Mouse (Mus musculus): ENCODE results near the gene Gm36210.

DNA sequence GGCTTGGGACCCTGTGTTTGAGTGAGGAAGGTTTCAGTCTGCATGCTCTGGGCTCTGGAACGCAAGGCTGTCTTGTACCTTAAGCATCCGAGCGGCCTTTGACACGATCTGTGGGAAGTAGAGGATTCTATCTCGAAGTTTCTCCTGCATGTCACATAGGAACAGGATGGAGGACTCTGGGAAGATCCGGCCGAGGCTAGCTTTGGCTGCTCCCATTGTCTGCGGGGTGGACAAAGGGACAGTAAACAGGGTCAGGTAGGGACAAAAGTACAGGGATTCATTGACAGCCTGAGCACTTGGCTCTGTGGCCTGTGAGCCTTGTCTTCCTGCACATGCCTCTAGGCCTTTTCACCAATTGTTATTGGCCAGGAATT lies 55.0 kb downstream of the Gm36210 start:
- no peak for TF ChIP-seq CTCF (IDR thresholded peaks at IDR 0.05)
- TF ChIP-seq POLR2A (IDR thresholded peaks at IDR 0.05; ENCODE audit: insufficient read depth, low read depth, low read length) = no peak
- TF ChIP-seq EP300 (IDR thresholded peaks at IDR 0.05; ENCODE audit: insufficient read depth, low read depth, low read length) = no peak
